8 mouse cellular contexts compared by ENCODE assay signal in the genomic region with DNA sequence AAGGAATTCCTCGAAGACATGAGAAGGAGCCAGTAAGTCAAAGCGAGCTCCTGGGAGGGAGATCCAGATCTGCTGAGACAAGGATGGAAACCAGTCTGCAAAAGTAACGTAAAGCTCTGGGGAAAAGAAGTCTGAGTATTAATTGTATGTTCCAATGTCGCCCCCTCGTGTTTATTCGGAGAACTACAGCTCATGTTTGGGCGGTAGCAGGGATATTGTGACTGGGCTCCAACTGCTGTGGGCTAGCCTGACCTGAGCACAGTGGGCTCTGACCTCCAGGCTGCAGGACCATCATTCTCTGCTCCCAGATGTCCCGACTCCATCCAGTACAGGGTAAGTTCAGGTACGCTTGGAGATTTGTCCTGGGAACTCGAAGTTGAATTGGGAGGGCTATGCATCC. TPM values are rescaled to one million over a fixed set of nuclear protein-coding genes. Genes with fewer than 3 reads are reported as not detected.
DNase-seq lines count a peak whose midpoint lies in the region; ATAC-seq and TF ChIP-seq lines count a peak whose summit lies in the region.

No protein-coding gene starts in this region.

- H3K36me3 ChIP-seq in kidney, embryonic 14.5 days (ENCODE audit: control insufficient read depth, insufficient read depth, low read length) = no peaks in the 10 kb centered on the region
- H3K36me3 ChIP-seq in limb, embryonic 14.5 days (ENCODE audit: control insufficient read depth, insufficient read depth, low read length) = no peaks in the 10 kb centered on the region

- no peaks in the 10 kb centered on the region for H3K4me1 ChIP-seq in kidney, embryonic 14.5 days (ENCODE audit: control insufficient read depth, insufficient read depth, low read length)
- no peaks in the 10 kb centered on the region for H3K4me1 ChIP-seq in limb, embryonic 14.5 days (ENCODE audit: control insufficient read depth, insufficient read depth, low read length)

- H3K9me3 ChIP-seq in kidney, embryonic 14.5 days (ENCODE audit: control insufficient read depth, low read length) = no peaks in the 10 kb centered on the region
- no peaks in the 10 kb centered on the region for H3K9me3 ChIP-seq in limb, embryonic 14.5 days (ENCODE audit: control insufficient read depth, low read length)

- H3K27ac ChIP-seq in kidney, embryonic 14.5 days (ENCODE audit: low read depth, low read length) = no peak overlapping the region
- no peak overlapping the region for H3K27ac ChIP-seq in limb, embryonic 14.5 days (replicated peaks; ENCODE audit: low read depth, low read length)

- no peak for TF ChIP-seq POLR2A in limb, embryonic 14.5 days (IDR thresholded peaks at IDR 0.05; ENCODE audit: borderline replicate concordance, extremely low read depth, insufficient read depth, insufficient read length)

- no peaks in the 10 kb centered on the region for H3K27me3 ChIP-seq in kidney, embryonic 14.5 days (ENCODE audit: control insufficient read depth, insufficient read depth, low read length)
- no peaks in the 10 kb centered on the region for H3K27me3 ChIP-seq in limb, embryonic 14.5 days (ENCODE audit: control insufficient read depth, insufficient read depth, low read length)

- peak; percentile 69; the same call in 1 of the 2 replicates for ATAC-seq in kidney, embryonic 14.5 days (ENCODE audit: low FRiP score, low TSS enrichment)
- 0 out of 2 replicates have a peak, but pooled peaks have one; percentile 15 for ATAC-seq in limb, embryonic 14.5 days (ENCODE audit: low FRiP score, low read depth)

- H3K4me3 ChIP-seq in kidney, embryonic 14.5 days (ENCODE audit: low read length) = no peak overlapping the region
- no peak overlapping the region for H3K4me3 ChIP-seq in limb, embryonic 14.5 days (replicated peaks; ENCODE audit: low read length)

- no peak overlapping the region for H3K9ac ChIP-seq in kidney, embryonic 14.5 days (ENCODE audit: low read depth, low read length)
- H3K9ac ChIP-seq in limb, embryonic 14.5 days (ENCODE audit: low read depth, low read length, severe bottlenecking) = no peak overlapping the region; the same call in 1 of the 2 replicates

- 13% methylated on average over 10 of the region's 10 CpGs for WGBS in kidney, embryonic 14.5 days
- 16% methylated on average over 10 of the region's 10 CpGs for WGBS in limb, embryonic 14.5 days

- peak; percentile 67 for DNase-seq in urinary bladder, postnatal 14 days (ENCODE audit: low spot score)
- no peak for DNase-seq in urinary bladder, postnatal 10 days (ENCODE audit: low spot score)
- peak; percentile 35 for DNase-seq in cerebellum, adult 9-11 months
- peak; percentile 39 to 51 for DNase-seq in gastrocnemius, adult 8-10 months (ENCODE audit: low spot score in 2 of 2)
- DNase-seq in limb, embryonic 14.5 days (ENCODE audit: low spot score) = peak; percentile 75
- DNase-seq in naive thymus-derived CD4-positive, alpha-beta T cell, adult 2 months (ENCODE audit: low read depth) = peak; percentile 87
- peak; percentile 12 for DNase-seq in telencephalon, adult 2 months (ENCODE audit: low read depth, low spot score)

- H3K4me2 ChIP-seq in kidney, embryonic 14.5 days (replicated peaks; ENCODE audit: low read depth, low read length) = no peak overlapping the region
- H3K4me2 ChIP-seq in limb, embryonic 14.5 days (replicated peaks; ENCODE audit: low read depth, low read length, severe bottlenecking) = no peak overlapping the region

RNA-seq across cellular contexts. Expression of gene Erich4, which starts 16.0 kb away (rescaled TPM):
- not detected for total RNA-seq in gastrocnemius, adult 8-10 months (2022)
- 0.29 and 0.32 TPM in 2 replicates for polyA plus RNA-seq in kidney, embryonic 14.5 days (2014; fragmentation: Nextera tagmentation; extraction: Ambion mirVana)
- not detected in 2 replicates for polyA plus RNA-seq in limb, embryonic 14.5 days (2012; rRNA removed)
- not detected in 2 replicates for polyA plus RNA-seq in limb, embryonic 14.5 days (2014; fragmentation: Nextera tagmentation; extraction: Ambion mirVana)

RNA-seq across cellular contexts. Expression of gene Dmac2, which starts 19.6 kb away (rescaled TPM):
- 10 to 100 TPM; 32.4 to 38.1 (median 36.0) TPM for total RNA-seq in gastrocnemius, adult 8-10 months (2022)
- 41.0 and 50.2 TPM in 2 replicates for polyA plus RNA-seq in kidney, embryonic 14.5 days (2014; fragmentation: Nextera tagmentation; extraction: Ambion mirVana)
- 39.7 and 47.9 TPM in 2 replicates for polyA plus RNA-seq in limb, embryonic 14.5 days (2012; rRNA removed)
- 32.7 and 34.0 TPM in 2 replicates for polyA plus RNA-seq in limb, embryonic 14.5 days (2014; fragmentation: Nextera tagmentation; extraction: Ambion mirVana)

RNA-seq across cellular contexts. Expression of gene B3gnt8, which starts 26.8 kb away (rescaled TPM):
- 1 to 10 TPM in 2 of 4 experiments, under 1 TPM in 2; 0.22 to 1.5 (median 0.95) TPM for total RNA-seq in gastrocnemius, adult 8-10 months (2022)
- polyA plus RNA-seq in kidney, embryonic 14.5 days (2014; fragmentation: Nextera tagmentation; extraction: Ambion mirVana) = 4.5 and 5.2 TPM in 2 replicates
- 6.2 and 7.3 TPM in 2 replicates for polyA plus RNA-seq in limb, embryonic 14.5 days (2012; rRNA removed)
- 3.4 and 5.1 TPM in 2 replicates for polyA plus RNA-seq in limb, embryonic 14.5 days (2014; fragmentation: Nextera tagmentation; extraction: Ambion mirVana)

RNA-seq across cellular contexts. Expression of gene Bckdha, which starts 59.1 kb away (rescaled TPM):
- 100 to 1,000 TPM; 116 to 140 (median 128) TPM for total RNA-seq in gastrocnemius, adult 8-10 months (2022)
- 60.6 and 69.6 TPM in 2 replicates for polyA plus RNA-seq in kidney, embryonic 14.5 days (2014; fragmentation: Nextera tagmentation; extraction: Ambion mirVana)
- 67.0 and 91.1 TPM in 2 replicates for polyA plus RNA-seq in limb, embryonic 14.5 days (2012; rRNA removed)
- polyA plus RNA-seq in limb, embryonic 14.5 days (2014; fragmentation: Nextera tagmentation; extraction: Ambion mirVana) = 54.2 and 59.8 TPM in 2 replicates

RNA-seq across cellular contexts. Expression of gene Exosc5, which starts 59.3 kb away (rescaled TPM):
- total RNA-seq in gastrocnemius, adult 8-10 months (2022) = 10 to 100 TPM; 24.3 to 32.8 (median 27.2) TPM
- 93.5 and 98.8 TPM in 2 replicates for polyA plus RNA-seq in kidney, embryonic 14.5 days (2014; fragmentation: Nextera tagmentation; extraction: Ambion mirVana)
- 64.9 and 77.1 TPM in 2 replicates for polyA plus RNA-seq in limb, embryonic 14.5 days (2012; rRNA removed)
- 63.0 and 71.2 TPM in 2 replicates for polyA plus RNA-seq in limb, embryonic 14.5 days (2014; fragmentation: Nextera tagmentation; extraction: Ambion mirVana)
